Comparison of ENCODE assay signal across 21 mouse cellular contexts in genomic region chr4:143123043-143123442, GRCm38 (mm10).
DNase-seq lines count a peak whose midpoint lies in the region; ATAC-seq and TF ChIP-seq lines count a peak whose summit lies in the region.
"Had no signal": no experiment of that assay in that cellular context is flagged by ENCODE, and none has a peak within 500 bp of the region (broad histone marks: within the 10 kb centered on the region; RNA-seq: fewer than 3 reads in every experiment).

No protein-coding gene starts in this region.

- no peaks in the 10 kb centered on the region for H3K27me3 ChIP-seq in heart, embryonic 11.5 days (ENCODE audit: control insufficient read depth, insufficient read depth, low read length)
- peaks cover 42% of the 10 kb centered on the region for H3K27me3 ChIP-seq in heart, embryonic 10.5 days (ENCODE audit: insufficient read depth, poor library complexity, severe bottlenecking)
- H3K27me3 ChIP-seq in hindbrain, postnatal 0 days (ENCODE audit: insufficient read depth, low read length) = no peaks in the 10 kb centered on the region
- H3K27me3 ChIP-seq in hindbrain, embryonic 11.5 days (ENCODE audit: control insufficient read depth, insufficient read depth, low read length) = no peaks in the 10 kb centered on the region
- H3K27me3 ChIP-seq: limb, embryonic 12.5 days; midbrain, embryonic 12.5 days; neural tube, embryonic 12.5 days had no signal

- H3K27ac ChIP-seq in heart, embryonic 11.5 days (ENCODE audit: low read depth, low read length) = no peak overlapping the region
- H3K27ac ChIP-seq in heart, embryonic 10.5 days = no peak overlapping the region
- H3K27ac ChIP-seq in hindbrain, postnatal 0 days = no peak overlapping the region
- H3K27ac ChIP-seq in hindbrain, embryonic 11.5 days (ENCODE audit: low read depth, low read length) = no peak overlapping the region
- H3K27ac ChIP-seq: limb, embryonic 12.5 days; midbrain, embryonic 12.5 days; neural tube, embryonic 12.5 days had no signal

- no peak overlapping the region for H3K4me3 ChIP-seq in heart, embryonic 11.5 days (ENCODE audit: low read depth, low read length)
- H3K4me3 ChIP-seq in heart, embryonic 10.5 days = no peak overlapping the region
- H3K4me3 ChIP-seq in hindbrain, postnatal 0 days (ENCODE audit: low read length) = no peak overlapping the region
- H3K4me3 ChIP-seq in hindbrain, embryonic 11.5 days (ENCODE audit: low read depth, low read length) = no peak overlapping the region
- H3K4me3 ChIP-seq: limb, embryonic 12.5 days; midbrain, embryonic 12.5 days; neural tube, embryonic 12.5 days had no signal

- no peak overlapping the region for H3K4me2 ChIP-seq in heart, embryonic 11.5 days
- no peak overlapping the region for H3K4me2 ChIP-seq in hindbrain, postnatal 0 days (ENCODE audit: low read depth, low read length)
- no peak overlapping the region for H3K4me2 ChIP-seq in hindbrain, embryonic 11.5 days (replicated peaks; ENCODE audit: low read depth, low read length)
- H3K4me2 ChIP-seq: limb, embryonic 12.5 days; liver, embryonic 11.5 days; midbrain, embryonic 12.5 days; neural tube, embryonic 12.5 days had no signal

- peaks cover 20% of the 10 kb centered on the region for H3K4me1 ChIP-seq in heart, embryonic 11.5 days (ENCODE audit: control insufficient read depth, insufficient read depth, low read length)
- peaks cover 29% of the 10 kb centered on the region for H3K4me1 ChIP-seq in heart, embryonic 10.5 days
- 0 out of 2 replicates have a peak, but pooled peaks cover 8% of the 10 kb centered on the region for H3K4me1 ChIP-seq in hindbrain, postnatal 0 days (ENCODE audit: insufficient read depth, low read length)
- H3K4me1 ChIP-seq in hindbrain, embryonic 11.5 days (replicated peaks; ENCODE audit: control insufficient read depth, insufficient read depth, low read length) = no peaks in the 10 kb centered on the region
- H3K4me1 ChIP-seq: limb, embryonic 12.5 days had no signal

- ATAC-seq in heart, embryonic 11.5 days (replicated peaks; ENCODE audit: insufficient number of reproducible peaks, low FRiP score, low TSS enrichment) = no peak
- ATAC-seq in hindbrain, postnatal 0 days = no peak
- no peak for ATAC-seq in hindbrain, embryonic 11.5 days (ENCODE audit: low FRiP score)
- ATAC-seq: CD4-positive, CD25-positive, alpha-beta regulatory T cell, adult 4 months; hindbrain, embryonic 16.5 days; intestine, postnatal 0 days; liver, postnatal 0 days had no signal

- peak; percentile 51 to 58 for DNase-seq in heart, adult 18-20 months
- DNase-seq in heart, embryonic 10.5 days (ENCODE audit: low spot score) = peak; percentile 82
- peak; percentile 63 for DNase-seq in heart, postnatal 4 days
- DNase-seq in lung, postnatal 36 days = peak; percentile 56
- no peak for DNase-seq in hindbrain, postnatal 0 days (ENCODE audit: low spot score)
- DNase-seq in hindbrain, embryonic 11.5 days (ENCODE audit: low spot score) = no peak
- DNase-seq: adrenal gland, adult 2 months; cerebellum, adult 11-12 months; cerebellum, postnatal 14 days; gastrocnemius, postnatal 36 days; liver, postnatal 0 days; right cerebral cortex, postnatal 25 days; spleen, adult 18-20 months had no signal

- peaks cover 3% of the 10 kb centered on the region; the same call in 1 of the 2 replicates for H3K36me3 ChIP-seq in heart, embryonic 11.5 days (ENCODE audit: control insufficient read depth, insufficient read depth, low read length)
- peaks cover 11% of the 10 kb centered on the region for H3K36me3 ChIP-seq in heart, embryonic 10.5 days
- H3K36me3 ChIP-seq in hindbrain, postnatal 0 days (ENCODE audit: insufficient read depth, low read length) = no peaks in the 10 kb centered on the region
- no peaks in the 10 kb centered on the region for H3K36me3 ChIP-seq in hindbrain, embryonic 11.5 days (ENCODE audit: control insufficient read depth, insufficient read depth, low read length)

- WGBS in heart, embryonic 11.5 days (ENCODE audit: insufficient replicate concordance) = 46% methylated on average over 10 of the region's 10 CpGs
- 45% methylated on average over 10 of the region's 10 CpGs for WGBS in heart, embryonic 10.5 days
- WGBS in hindbrain, postnatal 0 days = 87% methylated on average over 10 of the region's 10 CpGs
- 89% methylated on average over 10 of the region's 10 CpGs for WGBS in hindbrain, embryonic 11.5 days

- no peaks in the 10 kb centered on the region for H3K9me3 ChIP-seq in heart, embryonic 11.5 days (replicated peaks; ENCODE audit: control insufficient read depth, low read length)
- no peaks in the 10 kb centered on the region for H3K9me3 ChIP-seq in heart, embryonic 10.5 days
- no peaks in the 10 kb centered on the region for H3K9me3 ChIP-seq in hindbrain, postnatal 0 days (ENCODE audit: low read length)
- no peaks in the 10 kb centered on the region for H3K9me3 ChIP-seq in hindbrain, embryonic 11.5 days (ENCODE audit: control insufficient read depth, low read length)
- H3K9me3 ChIP-seq: limb, embryonic 12.5 days; midbrain, embryonic 12.5 days; neural tube, embryonic 12.5 days had no signal

- no peak overlapping the region for H3K9ac ChIP-seq in heart, embryonic 11.5 days (ENCODE audit: low read depth, low read length)
- H3K9ac ChIP-seq in hindbrain, postnatal 0 days (replicated peaks; ENCODE audit: low read length) = no peak overlapping the region
- H3K9ac ChIP-seq in hindbrain, embryonic 11.5 days (ENCODE audit: low read depth, low read length) = no peak overlapping the region
- H3K9ac ChIP-seq: limb, embryonic 12.5 days; liver, postnatal 0 days; midbrain, embryonic 12.5 days; neural tube, embryonic 12.5 days had no signal

- no peak for TF ChIP-seq CTCF in hindbrain, postnatal 0 days (IDR thresholded peaks at IDR 0.05; ENCODE audit: low read depth)

Comparison
In these comparisons a context has a peak if more than half of its experiments do, and no peak if none do; other contexts are left out.
1. DNase-seq: peak in heart, adult 18-20 months (2 of 2), heart, embryonic 10.5 days (single experiment), heart, postnatal 4 days (single experiment) and lung, postnatal 36 days (single experiment); none in hindbrain, postnatal 0 days (single experiment) and hindbrain, embryonic 11.5 days (single experiment).